8 mouse cellular contexts compared by ENCODE assay signal in genomic region chr14:121172065-121173036, GRCm38 (mm10).
DNase-seq lines count a peak whose midpoint lies in the region; ATAC-seq and TF ChIP-seq lines count a peak whose summit lies in the region.
"Had no signal": no experiment of that assay in that cellular context is flagged by ENCODE, and none has a peak within 500 bp of the region (broad histone marks: within the 10 kb centered on the region; RNA-seq: fewer than 3 reads in every experiment).

No protein-coding gene starts in this region.

- peak; percentile 74 for ATAC-seq in neural tube, embryonic 14.5 days (ENCODE audit: low read depth)
- ATAC-seq in liver, embryonic 12.5 days, result no peak
- no peak for ATAC-seq in CD4-positive, CD25-positive, alpha-beta regulatory T cell, adult 4 months

- DNase-seq in R1 (ENCODE audit: low read depth, low spot score), result peak; percentile 20
- DNase-seq in cerebellum, adult 2 months, result peak; percentile 59 to 77
- peak; percentile 30 to 50 for DNase-seq in frontal cortex, postnatal 10 days (ENCODE audit: low spot score in 2 of 2)
- DNase-seq in layer of hippocampus, postnatal 36 days, result peak; percentile 58 to 60

- no peaks in the 10 kb centered on the region for H3K36me3 ChIP-seq in neural tube, embryonic 14.5 days (ENCODE audit: control insufficient read depth, insufficient read depth, low read length)
- no peaks in the 10 kb centered on the region for H3K36me3 ChIP-seq in liver, embryonic 12.5 days
- H3K36me3 ChIP-seq: liver, embryonic 15.5 days had no signal

- no peaks in the 10 kb centered on the region for H3K9me3 ChIP-seq in neural tube, embryonic 14.5 days (ENCODE audit: control insufficient read depth, low read length)
- H3K9me3 ChIP-seq in liver, embryonic 12.5 days (replicated peaks), result no peaks in the 10 kb centered on the region
- H3K9me3 ChIP-seq: liver, embryonic 15.5 days had no signal

- WGBS in cerebellum, adult 2 months, result 11% methylated on average over 19 of the region's 19 CpGs
- WGBS in neural tube, embryonic 14.5 days, result 15% methylated on average over 19 of the region's 19 CpGs
- WGBS in liver, embryonic 12.5 days (ENCODE audit: insufficient replicate concordance), result 74% methylated on average over 19 of the region's 19 CpGs

- no peak for TF ChIP-seq CTCF in cerebellum, adult 2 months (IDR thresholded peaks at IDR 0.05; ENCODE audit: borderline replicate concordance, insufficient read depth, low read depth, low read length)

- peak; percentile 40; the same call in 1 of the 2 replicates for TF ChIP-seq POLR2A in cerebellum, adult 2 months (IDR thresholded peaks at IDR 0.05; ENCODE audit: borderline replicate concordance, insufficient read depth, low read length)

- peaks cover 25% of the 10 kb centered on the region for H3K4me1 ChIP-seq in cerebellum, adult 2 months (ENCODE audit: control insufficient read depth, insufficient read depth, low read length)
- peaks cover 21% of the 10 kb centered on the region; the same call in 1 of the 2 replicates for H3K4me1 ChIP-seq in neural tube, embryonic 14.5 days (ENCODE audit: control insufficient read depth, insufficient read depth, low read length)
- H3K4me1 ChIP-seq in liver, embryonic 12.5 days, result 0 out of 2 replicates have a peak, but pooled peaks cover 3% of the 10 kb centered on the region
- H3K4me1 ChIP-seq: liver, embryonic 15.5 days had no signal

- H3K27ac ChIP-seq in cerebellum, adult 2 months (ENCODE audit: insufficient read depth, low read length), result peak overlapping the region; percentile 27; the same call in 1 of the 2 replicates
- H3K27ac ChIP-seq in neural tube, embryonic 14.5 days (ENCODE audit: low read depth, low read length), result peak overlapping the region; percentile 70
- no peak overlapping the region for H3K27ac ChIP-seq in liver, embryonic 12.5 days
- H3K27ac ChIP-seq: liver, embryonic 15.5 days had no signal

- no peaks in the 10 kb centered on the region for H3K27me3 ChIP-seq in cerebellum, adult 2 months (ENCODE audit: control insufficient read depth, insufficient read depth, low read length)
- no peaks in the 10 kb centered on the region for H3K27me3 ChIP-seq in neural tube, embryonic 14.5 days (ENCODE audit: control insufficient read depth, insufficient read depth, low read length)
- no peaks in the 10 kb centered on the region for H3K27me3 ChIP-seq in liver, embryonic 12.5 days (replicated peaks)
- H3K27me3 ChIP-seq: liver, embryonic 15.5 days had no signal

- peak overlapping the region; percentile 22; the same call in 1 of the 2 replicates for H3K9ac ChIP-seq in neural tube, embryonic 14.5 days (replicated peaks; ENCODE audit: low read depth, low read length)
- no peak overlapping the region for H3K9ac ChIP-seq in liver, embryonic 12.5 days
- H3K9ac ChIP-seq: liver, embryonic 15.5 days had no signal

- H3K4me2 ChIP-seq in neural tube, embryonic 14.5 days (ENCODE audit: low read depth, low read length), result peak overlapping the region; percentile 53
- H3K4me2 ChIP-seq in liver, embryonic 12.5 days, result no peak overlapping the region
- H3K4me2 ChIP-seq: liver, embryonic 15.5 days had no signal

- peak overlapping the region; percentile 37 for H3K4me3 ChIP-seq in cerebellum, adult 2 months (replicated peaks; ENCODE audit: insufficient read depth, low read depth, low read length)
- peak overlapping the region; percentile 15; the same call in 1 of the 2 replicates for H3K4me3 ChIP-seq in neural tube, embryonic 14.5 days (ENCODE audit: low read depth, low read length)
- no peak overlapping the region for H3K4me3 ChIP-seq in liver, embryonic 12.5 days
- H3K4me3 ChIP-seq: liver, embryonic 15.5 days had no signal
